Mouse (Mus musculus) CD8-positive naive resting alpha-beta T cell, adult 2 months (primary cell): ENCODE results near the gene Elp4.

Experiments used
- DNase-seq, 2 experiments: peaks; one replicate each; pipeline ENCODE4 v3.0.0; 2022; ENCODE audit warnings: low read depth in 2 of 2, low spot score in 2 of 2

Gene Elp4

DNA sequence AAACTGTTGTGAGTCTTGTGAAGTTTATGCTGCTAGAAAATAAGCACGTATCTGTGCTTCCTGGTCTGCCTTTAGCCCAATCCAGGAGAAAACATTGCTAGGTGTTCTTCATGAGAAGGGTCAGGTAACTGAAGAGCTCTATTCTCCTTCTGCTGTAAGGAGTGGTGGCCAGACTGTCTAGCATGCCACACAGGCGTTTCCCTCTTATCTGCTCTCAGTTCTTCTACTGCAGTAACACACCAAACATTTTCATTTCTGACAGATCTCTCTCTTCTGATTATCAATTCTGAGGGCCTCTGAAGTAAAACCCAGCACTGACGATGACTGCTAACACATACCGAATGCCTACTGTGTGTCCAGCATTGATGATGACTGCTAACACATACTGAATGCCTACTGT, 98.3 kb downstream of the Elp4 start:
- no peak for DNase-seq

DNA sequence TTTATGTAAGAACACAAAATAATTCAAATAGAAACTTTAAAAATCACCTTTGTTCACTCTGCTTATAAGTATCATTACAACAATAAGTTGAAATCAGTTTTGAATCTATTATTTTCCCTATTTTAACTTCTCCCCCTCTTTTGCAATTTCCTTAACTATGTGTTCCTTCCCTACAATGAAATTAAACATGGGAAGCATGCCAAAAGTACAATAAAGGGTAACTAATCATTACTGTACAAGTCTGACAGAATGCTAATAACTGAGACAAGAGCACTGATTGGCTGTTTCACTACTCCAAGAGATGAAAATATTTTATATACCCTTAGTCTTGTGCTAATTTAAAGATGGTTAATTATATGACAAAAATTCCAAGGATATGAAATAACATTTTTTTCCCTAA, 99.2 kb downstream of the Elp4 start:
- no peak for DNase-seq

DNA sequence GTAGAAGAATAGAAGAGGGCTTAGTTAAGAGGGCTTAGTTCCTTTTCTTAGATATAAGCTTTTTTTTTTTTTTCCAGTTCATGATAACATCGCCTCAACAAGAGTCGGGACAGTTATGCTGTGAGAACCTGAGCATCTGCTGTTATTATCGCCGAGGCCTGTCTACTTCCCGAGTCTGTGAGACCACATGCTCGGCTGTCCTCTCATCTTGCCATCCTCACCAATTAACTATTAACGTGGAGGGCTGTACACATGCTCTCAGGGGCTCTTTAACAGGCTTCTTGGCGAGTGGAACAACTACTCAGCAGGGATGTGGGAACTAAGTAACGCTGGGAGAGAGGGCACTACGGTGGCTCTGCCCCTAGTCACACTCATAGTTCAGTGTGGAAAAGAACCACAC, 99.9 kb downstream of the Elp4 start:
- DNase-seq, result no peak

DNA sequence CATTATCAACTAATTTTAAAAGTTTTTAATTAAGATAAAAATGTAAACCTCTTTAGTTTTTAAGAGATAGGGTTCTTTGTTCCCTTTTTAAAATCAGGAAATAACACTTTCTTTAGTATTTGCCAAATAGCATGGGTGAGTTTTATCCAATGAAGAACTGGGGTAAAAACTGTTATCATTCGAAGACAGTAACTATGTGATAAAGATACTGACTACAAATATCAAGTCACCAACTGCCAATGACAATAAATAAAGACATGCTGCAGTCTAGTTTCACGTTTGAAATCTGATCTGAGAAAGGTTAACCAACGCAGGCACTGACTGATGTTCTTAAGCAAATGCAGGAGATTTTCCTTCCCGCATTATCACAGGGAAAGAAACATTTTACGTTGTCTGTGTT, 100.9 kb downstream of the Elp4 start:
- DNase-seq, result no peak

DNA sequence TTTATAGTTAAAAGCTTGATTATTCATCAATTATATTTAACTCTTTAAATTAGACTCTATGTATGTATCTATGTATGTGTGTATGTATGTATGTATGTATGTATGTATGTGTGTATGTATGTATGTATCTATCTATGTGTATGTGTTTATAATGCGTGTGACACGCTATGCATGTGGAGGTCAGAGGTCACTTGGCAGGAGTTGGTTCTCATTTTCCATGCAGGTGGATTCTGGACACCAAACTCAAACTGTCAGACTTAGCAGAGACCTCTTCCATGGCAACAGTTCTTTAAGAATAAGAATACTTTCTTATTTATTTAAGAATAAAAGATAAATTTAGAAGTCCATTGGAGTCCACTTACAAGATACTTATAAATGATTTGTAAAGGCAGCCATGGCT, 101.5 kb downstream of the Elp4 start:
- DNase-seq, result no peak

DNA sequence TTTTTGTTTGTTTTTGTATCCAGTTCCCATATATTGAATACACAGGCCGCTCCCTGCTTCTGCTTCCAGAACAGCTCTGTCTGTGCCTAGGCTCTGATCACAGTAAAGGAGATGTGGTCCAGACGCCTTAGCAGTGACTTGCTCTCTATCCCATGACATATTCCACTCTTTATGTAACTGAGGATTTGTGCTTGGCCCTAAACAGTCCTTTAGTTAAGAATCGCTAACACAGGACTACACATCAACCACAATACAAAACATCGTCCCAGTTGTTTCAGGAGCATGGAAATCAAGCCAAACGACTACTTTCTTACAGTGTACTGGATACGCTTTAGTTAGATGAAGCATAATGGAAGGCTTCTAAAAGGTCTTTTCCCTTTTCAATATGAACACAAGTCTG, 102.8 kb downstream of the Elp4 start:
- no peak for DNase-seq

DNA sequence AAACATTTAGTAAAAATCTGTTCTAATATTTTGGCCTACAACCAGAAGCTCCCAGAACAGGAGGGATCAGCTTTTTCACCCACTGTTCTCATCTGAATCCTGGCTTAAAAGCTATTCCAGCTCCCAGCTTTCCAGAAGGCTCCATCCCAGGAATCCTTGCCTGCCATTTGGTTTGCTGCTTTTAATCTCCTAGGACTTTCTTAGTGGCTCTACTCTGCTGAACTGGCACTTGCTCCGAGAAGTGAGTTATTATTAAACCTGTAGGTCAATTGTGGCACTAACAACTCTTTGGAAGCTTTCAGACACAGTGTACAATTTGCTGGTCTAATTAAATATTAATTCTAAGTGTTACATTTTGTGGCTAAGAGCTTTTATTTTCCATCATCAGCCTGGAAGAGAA, 103.7 kb downstream of the Elp4 start:
- no peak for DNase-seq

DNA sequence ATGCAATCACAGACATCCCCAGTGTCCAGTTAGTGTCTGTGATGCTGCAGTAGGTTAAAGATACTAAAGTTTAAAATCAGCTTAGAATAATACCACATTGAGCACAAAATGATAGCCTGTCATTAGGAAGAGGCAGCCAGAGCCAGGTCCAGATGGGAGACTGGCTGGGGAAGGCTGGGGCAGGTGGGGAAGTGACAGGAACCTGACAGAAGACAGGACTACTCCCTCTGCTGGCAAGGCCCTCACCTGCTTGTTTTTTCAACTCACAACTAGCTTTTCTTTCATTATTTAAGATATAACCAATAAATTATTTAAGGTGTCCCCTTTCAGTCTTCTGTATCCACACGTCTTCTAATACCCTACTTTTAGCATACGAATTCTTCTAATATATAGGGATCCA, 104.5 kb downstream of the Elp4 start:
- no peak for DNase-seq

DNA sequence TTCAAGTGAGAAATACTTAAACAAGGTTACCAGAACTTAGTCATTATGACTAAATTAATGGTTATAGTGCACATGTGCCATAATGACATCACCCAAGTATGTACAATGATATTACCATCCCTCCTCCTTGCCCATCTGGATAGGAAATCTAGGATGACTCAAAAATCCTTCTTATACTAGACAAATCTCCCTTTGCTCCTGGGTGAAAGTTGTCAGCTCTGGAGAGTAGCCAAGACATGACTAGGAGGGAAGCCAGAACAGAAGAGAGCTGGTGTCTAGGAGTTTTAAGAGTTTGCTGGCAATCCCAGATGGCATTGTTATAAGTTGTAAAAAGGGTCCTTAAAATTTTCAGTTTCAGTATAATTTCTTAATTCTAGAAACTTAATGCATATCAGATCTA, 106.5 kb downstream of the Elp4 start:
- DNase-seq, result no peak

DNA sequence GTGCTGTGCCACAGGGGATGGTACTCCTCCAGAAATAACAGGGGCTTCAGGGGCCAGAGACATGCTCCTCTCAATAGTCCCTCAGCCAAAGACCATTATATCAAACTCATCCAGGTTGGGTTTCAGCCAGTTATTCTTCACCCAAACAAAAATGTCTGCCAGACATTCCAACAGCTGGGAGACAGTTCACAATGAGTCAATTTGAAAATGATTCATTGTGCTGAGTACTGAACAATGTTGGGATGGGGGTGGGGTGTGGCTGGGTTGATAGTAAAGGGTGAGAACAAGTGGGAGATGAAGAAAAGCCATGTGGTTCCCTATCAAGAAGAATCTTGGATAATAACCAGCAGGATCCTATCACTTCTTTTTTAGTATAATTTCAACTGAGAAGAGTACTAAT, 108.3 kb downstream of the Elp4 start:
- no peak for DNase-seq

DNA sequence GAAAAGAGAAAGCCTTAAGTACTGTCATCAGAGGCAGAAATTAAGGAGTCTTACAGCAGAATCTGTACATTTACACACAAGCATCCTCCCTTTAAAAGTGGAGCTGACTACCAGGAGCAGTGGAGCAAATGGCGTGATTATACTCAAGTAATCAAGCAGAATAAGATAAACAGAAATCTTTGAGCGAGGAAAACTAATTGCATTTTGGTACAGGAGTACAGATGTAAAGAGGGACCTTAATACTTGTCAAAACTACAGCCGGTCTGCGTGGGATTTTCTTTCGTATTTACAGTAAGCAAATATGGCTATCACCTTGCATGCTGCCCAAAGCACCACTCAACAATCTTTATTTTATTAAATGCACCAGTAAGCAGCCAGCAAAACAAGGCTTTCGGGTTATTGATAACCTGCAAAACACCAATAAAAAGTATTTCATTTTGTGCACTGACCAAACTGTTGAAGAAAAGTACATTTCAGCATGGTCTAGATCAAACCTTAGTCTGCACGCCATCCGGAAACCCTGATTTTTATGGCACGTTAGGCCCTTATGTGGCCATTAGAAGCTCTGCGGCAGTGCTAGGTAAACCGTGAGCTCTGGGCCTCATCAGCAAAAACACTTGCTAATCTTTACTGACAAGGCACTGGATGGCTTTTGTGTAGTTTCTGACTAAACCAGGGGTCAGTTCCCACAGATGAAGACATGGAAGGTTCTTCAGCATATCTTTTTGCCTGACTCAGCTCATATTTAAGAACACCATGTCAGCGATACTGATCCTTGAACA, 111.8 kb downstream of the Elp4 start:
- no peak for DNase-seq

DNA sequence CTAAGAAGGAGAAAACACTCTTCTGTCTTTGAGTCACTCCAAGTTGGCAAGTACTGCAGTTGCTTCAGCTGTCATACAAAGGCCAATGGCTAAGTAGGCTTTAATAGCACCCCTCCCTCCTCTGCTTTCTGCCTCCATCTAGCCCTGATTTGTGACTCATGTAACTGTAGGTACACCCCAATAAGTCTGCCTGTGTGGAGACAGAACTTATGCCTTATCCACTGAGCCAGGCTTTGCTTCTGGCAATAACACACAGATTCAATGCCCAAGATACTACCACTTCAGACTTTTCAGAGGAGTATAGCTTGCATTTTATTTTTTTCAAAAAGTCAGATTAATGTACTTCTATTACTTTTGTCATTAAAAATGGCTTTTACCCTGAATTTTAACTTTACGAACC, 114.4 kb downstream of the Elp4 start:
- no peak for DNase-seq

DNA sequence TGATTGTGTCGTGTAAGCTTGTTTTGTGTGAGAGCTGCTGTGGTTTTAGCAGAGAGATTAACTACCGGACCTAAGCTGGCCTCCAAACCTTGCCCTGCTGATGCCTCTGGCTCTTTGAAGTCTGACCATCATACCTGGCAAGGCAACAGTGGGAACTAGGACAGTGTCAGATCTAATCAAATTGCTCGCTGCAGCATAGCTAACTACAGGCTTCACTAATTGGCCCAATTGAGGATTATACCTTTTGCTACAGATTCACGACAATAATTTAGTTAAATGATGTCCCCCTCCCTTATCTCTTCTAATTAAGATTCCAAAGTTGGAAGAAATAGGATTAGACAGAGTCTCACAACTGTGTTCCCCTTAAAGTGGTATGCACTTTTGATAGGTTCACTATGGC, 116.6 kb downstream of the Elp4 start:
- no peak for DNase-seq

DNA sequence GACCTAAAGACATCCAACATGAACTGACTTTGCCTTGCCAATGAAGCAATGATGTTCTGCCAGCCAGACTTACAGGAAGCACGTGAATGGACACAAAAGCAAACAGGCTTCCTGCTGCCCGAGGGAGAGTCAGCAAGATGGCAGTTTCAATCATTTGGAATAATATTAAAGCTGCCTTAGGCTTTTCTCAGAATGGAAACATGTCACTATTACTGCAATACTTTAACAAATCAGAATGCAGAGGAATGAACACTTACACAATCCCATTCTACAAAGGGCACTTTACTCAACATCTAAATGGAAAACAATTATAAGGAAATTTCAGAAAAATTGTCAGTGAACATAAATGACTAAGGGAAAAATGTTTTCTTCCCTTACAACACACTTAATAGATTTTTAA, 117.4 kb downstream of the Elp4 start:
- no peak for DNase-seq

DNA sequence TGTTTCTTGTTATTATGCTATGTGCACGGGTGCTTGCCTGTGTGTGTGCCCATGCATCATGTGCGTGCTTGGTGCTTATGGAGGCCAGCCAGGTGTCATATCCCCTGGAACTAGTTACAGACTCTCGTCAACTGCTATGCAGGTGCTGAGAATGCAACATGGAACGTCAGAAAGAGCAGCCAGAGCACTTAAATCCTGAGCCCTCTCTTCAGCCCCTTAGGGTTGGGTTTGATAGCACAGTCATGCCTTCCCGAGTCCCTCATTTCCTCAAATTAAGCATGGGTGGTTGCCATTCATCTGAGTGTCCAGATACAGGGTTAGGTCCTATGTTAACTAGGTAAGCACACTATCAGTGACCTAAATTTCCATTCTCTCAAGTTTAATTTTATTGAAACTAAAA, 121.5 kb downstream of the Elp4 start:
- DNase-seq, result no peak

DNA sequence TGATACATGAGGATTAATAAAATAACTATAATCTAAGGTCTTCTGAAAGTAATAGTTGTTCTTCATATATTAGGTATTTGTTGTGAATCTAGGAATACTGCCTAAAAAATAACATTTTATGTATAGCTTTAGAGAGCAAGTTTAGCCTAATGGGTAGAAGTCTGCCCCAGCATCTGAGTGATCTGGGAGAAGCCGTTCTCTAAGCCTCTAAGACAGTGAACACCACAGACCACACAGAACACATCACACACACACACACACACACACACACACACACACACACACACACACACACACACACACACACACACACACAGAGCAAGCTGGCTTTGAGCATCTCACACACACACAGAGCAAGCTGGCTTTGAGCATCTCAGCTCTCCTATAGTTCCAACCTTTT, 123.6 kb downstream of the Elp4 start:
- DNase-seq, result no peak

DNA sequence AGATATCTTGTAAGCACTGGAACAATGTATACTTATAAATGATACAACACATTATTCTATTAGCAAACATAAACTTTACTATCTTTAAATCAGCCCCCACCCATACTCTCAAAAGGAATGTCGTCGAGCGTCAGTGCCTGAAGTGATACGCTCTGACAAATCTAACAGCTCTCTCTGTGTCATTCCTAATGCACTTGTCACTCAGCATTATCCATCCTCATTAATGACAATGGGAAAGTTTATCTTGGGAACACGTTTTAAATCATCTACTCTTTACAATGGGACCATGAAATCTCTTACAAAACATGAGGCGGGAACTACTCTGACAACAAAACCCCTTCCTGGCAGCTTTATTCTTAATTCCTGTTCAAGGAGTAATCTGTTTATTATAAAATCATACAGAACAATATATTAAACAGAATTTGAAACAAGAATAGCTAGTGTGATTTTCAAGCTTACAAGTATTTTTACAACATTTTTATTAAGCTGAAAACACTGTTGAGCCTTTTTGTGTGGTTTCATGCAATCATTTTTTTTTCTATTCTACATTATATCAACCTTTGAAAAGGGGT, 125.0 kb downstream of the Elp4 start:
- no peak for DNase-seq

DNA sequence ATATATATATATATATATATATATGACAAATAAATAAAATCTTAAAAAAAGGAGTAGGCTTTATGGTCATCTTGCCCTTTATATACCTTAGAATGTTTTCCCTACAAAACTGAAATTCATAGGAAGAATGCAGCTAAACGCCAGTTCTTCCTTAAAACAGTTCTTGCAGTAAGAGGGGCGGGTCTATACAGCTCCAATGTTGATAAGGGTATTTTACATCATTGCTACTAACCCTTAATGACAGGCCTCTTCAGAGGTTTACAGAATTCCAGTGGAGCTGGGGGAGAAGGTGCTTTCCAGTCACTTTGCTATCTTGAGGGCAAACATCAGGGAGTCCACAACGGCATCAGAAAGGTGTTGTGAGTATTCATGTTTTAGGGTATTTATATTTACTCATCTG, 133.1 kb downstream of the Elp4 start:
- no peak for DNase-seq

DNA sequence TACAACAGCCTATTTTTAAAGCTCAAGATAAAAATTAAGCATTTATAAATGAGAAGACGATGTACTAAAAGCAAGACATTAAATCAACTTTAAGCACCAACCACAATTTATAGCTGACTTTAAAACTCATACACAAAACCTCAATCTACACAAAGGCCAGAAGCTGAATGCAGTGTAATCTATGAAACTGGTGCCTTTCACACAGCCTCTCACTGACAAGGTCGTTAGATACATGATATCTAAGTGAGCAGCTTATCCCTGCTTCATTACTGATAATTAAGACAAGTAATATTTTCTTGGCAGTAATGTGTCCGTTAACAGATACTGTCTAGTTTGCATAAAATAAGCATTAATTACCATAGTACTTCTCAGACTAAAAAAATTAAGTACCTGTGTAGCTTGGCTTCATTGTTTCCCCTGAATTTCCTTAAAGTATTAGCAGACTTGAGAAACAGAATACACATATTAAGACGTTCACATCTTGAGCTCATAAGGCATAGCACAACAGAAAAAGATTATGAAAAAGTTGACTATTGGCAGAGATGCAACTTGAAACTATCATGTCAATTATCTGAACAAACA, 134.5 kb downstream of the Elp4 start:
- DNase-seq, result no peak

DNA sequence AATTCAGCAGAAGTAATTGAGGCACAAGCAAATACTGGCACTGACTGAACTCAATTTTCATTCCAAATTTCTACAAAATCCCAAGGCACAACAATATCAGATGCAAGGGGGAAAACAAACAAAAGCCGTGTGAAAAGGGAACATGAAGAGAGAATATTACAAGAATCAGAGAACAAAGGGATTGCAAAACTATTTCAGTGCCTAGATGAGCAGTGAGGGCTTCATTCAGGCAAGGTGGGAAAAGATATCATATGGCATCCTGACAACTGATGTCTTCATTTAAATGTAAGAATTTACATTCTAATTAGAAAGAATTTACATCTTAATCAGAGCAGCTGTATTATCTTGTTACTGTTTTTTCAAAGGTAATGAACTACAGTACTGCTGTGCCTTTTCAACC, 150.9 kb downstream of the Elp4 start:
- no peak for DNase-seq

DNA sequence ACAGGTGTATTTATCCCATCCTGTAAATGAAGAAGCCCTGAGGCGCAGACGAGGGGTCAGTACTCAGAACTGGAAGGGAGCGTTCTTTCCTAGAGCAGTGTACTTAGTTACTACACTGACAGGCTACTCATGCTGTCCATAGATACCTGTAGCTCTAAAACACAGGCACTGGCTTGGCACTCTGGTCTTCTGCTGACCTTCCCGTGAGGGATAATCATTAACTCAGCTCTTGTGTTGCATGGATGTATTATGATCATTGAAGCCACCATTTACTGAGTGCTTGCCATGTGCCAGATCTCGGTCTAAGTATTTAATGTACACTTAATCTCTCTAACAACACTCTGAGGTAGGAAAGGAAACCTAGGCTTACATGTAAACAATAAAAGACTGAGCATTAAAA, 155.3 kb downstream of the Elp4 start:
- no peak for DNase-seq

DNA sequence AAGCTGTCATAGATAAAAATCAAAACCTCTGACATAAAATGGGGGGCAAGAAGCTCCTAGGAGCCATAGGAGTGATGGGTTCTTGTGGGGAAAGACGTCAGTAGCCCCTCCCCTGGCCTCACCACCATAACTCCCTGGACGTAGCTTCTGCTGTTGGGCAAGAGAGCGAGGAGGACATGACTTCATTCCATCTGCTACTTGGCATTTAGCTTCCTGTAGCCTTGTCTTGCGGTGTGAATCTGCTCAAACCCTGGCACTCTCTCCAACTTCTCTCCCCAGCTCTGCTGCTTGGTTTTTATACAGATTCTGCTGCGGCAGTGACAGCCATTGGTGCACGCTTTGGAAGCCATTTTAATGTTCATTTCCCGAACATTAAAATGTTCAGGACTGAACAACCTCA, 157.5 kb downstream of the Elp4 start:
- no peak for DNase-seq

DNA sequence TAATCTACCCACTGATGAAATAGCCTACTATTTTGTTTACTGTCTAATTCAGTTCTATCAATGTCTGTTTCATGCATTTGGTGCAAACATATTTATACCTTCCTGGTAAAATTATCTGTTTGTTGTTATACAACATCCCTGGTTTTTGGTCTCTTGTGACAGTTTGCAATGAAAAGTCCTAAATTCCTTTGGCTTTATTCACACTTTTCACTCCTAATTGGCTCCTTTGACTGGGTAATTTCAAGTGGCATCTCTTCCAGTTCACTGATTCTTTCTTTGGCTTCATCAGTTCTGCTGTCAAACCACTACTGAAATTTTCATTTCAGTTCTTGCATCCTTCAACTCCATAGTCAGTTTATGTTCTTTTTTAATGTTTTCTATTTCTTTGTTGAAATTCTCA, 168.2 kb downstream of the Elp4 start:
- DNase-seq, result no peak
